Mouse (Mus musculus): ENCODE data around the gene Fam151b.

Gene Fam151b

DNA sequence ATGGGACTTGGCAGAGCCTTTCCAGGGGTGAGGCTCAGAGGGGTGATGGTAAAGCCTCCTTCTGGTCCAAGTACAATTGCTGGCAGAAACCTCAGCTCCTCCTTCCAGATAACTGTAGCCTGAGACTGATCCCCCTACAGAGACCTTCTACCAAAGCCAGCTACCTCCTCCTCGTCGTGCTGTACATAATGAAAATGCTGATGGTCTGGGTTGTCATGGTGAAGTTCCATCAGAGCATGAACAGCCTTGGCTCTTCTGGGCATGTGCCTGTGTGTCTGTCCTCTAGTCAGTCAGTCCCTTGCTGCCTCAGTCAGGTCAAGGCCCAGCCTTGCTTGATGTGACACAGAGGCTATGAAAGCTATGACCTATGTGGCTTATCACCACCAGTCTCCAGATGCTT is 73.3 kb downstream of the Fam151b start:
- no peak for DNase-seq

DNA sequence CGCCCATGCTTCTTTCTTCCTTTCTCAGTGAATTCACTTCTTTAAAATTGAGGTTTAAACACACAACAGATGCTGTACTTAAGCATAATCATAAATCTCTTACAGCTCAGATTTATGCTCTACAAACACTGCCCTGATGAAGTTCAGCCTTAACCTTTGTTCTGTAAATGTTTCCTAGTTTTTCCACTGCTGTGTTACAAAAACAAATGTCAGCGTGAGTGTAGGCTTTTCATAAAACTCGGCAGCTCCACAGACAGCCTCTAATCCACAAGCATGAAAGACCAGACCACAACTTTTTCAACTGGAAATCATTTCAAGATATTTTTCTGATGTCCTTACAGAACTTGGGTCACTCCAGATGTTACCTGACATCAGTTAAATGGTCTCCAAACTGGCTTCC is 80.3 kb downstream of the Fam151b start:
- DNase-seq: no peak

DNA sequence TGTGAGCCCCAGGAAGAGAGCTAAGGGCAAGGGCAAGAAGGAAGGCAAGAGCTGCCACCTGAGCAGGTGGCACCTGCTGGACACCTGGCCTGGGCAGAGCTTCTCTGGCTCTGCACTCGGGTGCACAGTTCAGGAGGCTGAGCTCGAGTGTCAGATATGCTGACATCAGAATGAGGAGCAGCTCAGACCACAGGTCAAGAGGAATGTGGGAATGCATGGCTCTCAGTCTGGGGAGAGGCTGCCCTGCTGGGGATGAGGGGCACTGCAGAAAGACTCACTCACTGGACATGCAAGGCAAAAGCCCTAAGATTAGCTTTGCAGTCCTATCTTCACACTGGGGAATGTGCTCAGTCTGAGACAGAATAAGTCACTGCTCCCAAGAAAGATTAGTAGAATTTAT is 81.8 kb downstream of the Fam151b start:
- no peak for DNase-seq
